Mouse (Mus musculus) neural tube, embryonic 13.5 days (tissue): Measurements from ENCODE around the gene Uchl5. TPM values are rescaled to one million over a fixed set of nuclear protein-coding genes. Genes with fewer than 3 reads are reported as not detected.

Experiments used
- ATAC-seq: fragments of 200-750 bp; cut with Nextera tagmentation; 2 replicates; pipeline ENCODE4 v1.8.0; 2017; ENCODE audit warnings: low read depth, mild to moderate bottlenecking, moderate TSS enrichment, moderate library complexity
- H3K27ac ChIP-seq: fragments of 300-500 bp; sonication (generic); replicated peaks from 2 replicates; pipeline ENCODE4 v1.5.1; 2015; ENCODE audit warnings: moderate library complexity, mild to moderate bottlenecking, inconsistent platforms
- H3K27me3 ChIP-seq: fragments of 300-500 bp; sonication (generic); 2 replicates; pipeline ENCODE4 v1.6.1; 2015; ENCODE audit warnings: mild to moderate bottlenecking, inconsistent platforms
- H3K36me3 ChIP-seq: fragments of 300-500 bp; sonication (generic); 2 replicates; pipeline ENCODE4 v1.6.1; 2015; ENCODE audit warnings: mild to moderate bottlenecking, inconsistent platforms
- H3K4me1 ChIP-seq: fragments of 300-500 bp; sonication (generic); replicated peaks from 2 replicates; pipeline ENCODE4 v1.6.1; 2015; ENCODE audit warnings: inconsistent platforms
- H3K4me2 ChIP-seq: fragments of 300-500 bp; sonication (generic); 2 replicates; pipeline ENCODE4 v1.6.1; 2015; ENCODE audit warnings: inconsistent platforms, mild to moderate bottlenecking, moderate library complexity
- H3K4me3 ChIP-seq: fragments of 300-500 bp; sonication (generic); 2 replicates; pipeline ENCODE4 v1.5.1; 2015; ENCODE audit warnings: mild to moderate bottlenecking, inconsistent platforms
- H3K9ac ChIP-seq: fragments of 300-500 bp; sonication (generic); 2 replicates; pipeline ENCODE4 v1.6.1; 2015; ENCODE audit warnings: moderate library complexity, mild to moderate bottlenecking, inconsistent platforms
- H3K9me3 ChIP-seq: fragments of 300-500 bp; sonication (generic); 2 replicates; pipeline ENCODE4 v1.6.1; 2016; ENCODE audit warnings: inconsistent platforms
- WGBS: fragments of 180-500 bp; shearing (Covaris S2); methylation state at CpG from one replicate; pipeline ENCODE4 v1.1.7; 2015; 5-methylcytosine and 5-hydroxymethylcytosine counted together
- polyA plus RNA-seq: library from polyadenylated mRNA; unstranded; fragments of >200 nt; fragmentation: Nextera tagmentation; extraction: Ambion mirVana; gene quantifications from 2 replicates; pipeline ENCODE4 v1.2.1, GENCODE M21; 2015

Gene Uchl5
- polyA plus RNA-seq, 1 experiment from 2014 or later: 68.3 TPM

GRCm38 (mm10) chr1:143820096-143820877 lies 43.2 kb downstream of the Uchl5 start:
- Histone ChIP-seq H3K4me2 (no peak overlapping the region), H3K4me3 (no peak overlapping the region), H3K36me3 (no peaks in the 10 kb centered on the region), H3K9ac (no peak overlapping the region), H3K4me1 (peaks cover 5% of the 10 kb centered on the region), H3K9me3 (no peaks in the 10 kb centered on the region), H3K27ac (0 out of 2 replicates have a peak overlapping the region, but pooled peaks have one; percentile 14), H3K27me3 (no peaks in the 10 kb centered on the region)
- peak; percentile 74; the same call in 1 of the 2 replicates for ATAC-seq
- WGBS: 46% methylated on average over 2 of the region's 2 CpGs

GRCm38 (mm10) chr1:143822677-143823076 lies 45.6 kb downstream of the Uchl5 start:
- no peaks in the 10 kb centered on the region for H3K27me3 ChIP-seq
- 94% methylated on average over 3 of the region's 3 CpGs for WGBS

GRCm38 (mm10) chr1:143830713-143831112 lies 53.6 kb downstream of the Uchl5 start:
- 80% methylated on average over 3 of the region's 3 CpGs for WGBS

More at GRCm38 (mm10) chr1:143822677-143823076, 45.6 kb downstream of the Uchl5 start:
- no peak overlapping the region for H3K4me2 ChIP-seq
- peaks cover 5% of the 10 kb centered on the region for H3K4me1 ChIP-seq
- H3K36me3 ChIP-seq: no peaks in the 10 kb centered on the region
- ATAC-seq: no peak
- H3K9me3 ChIP-seq: no peaks in the 10 kb centered on the region
- H3K27ac ChIP-seq: no peak overlapping the region
- H3K4me3 ChIP-seq: no peak overlapping the region
- no peak overlapping the region for H3K9ac ChIP-seq

GRCm38 (mm10) chr1:143836363-143837182 lies 59.5 kb downstream of the Uchl5 start:
- H3K27ac ChIP-seq: 0 out of 2 replicates have a peak overlapping the region, but pooled peaks have one; percentile 9
- H3K36me3 ChIP-seq: no peaks in the 10 kb centered on the region
- H3K9ac ChIP-seq: no peak overlapping the region
- WGBS: 22% methylated on average over 7 of the region's 7 CpGs
- ATAC-seq: peak; percentile 93
- no peak overlapping the region for H3K4me3 ChIP-seq
- H3K4me2 ChIP-seq: no peak overlapping the region
- H3K27me3 ChIP-seq: peaks cover 5% of the 10 kb centered on the region; the same call in 1 of the 2 replicates
- H3K4me1 ChIP-seq: peaks cover 14% of the 10 kb centered on the region
- no peaks in the 10 kb centered on the region for H3K9me3 ChIP-seq

More at GRCm38 (mm10) chr1:143830713-143831112, 53.6 kb downstream of the Uchl5 start:
- no peak overlapping the region for H3K4me2 ChIP-seq
- H3K4me3 ChIP-seq: no peak overlapping the region
- no peaks in the 10 kb centered on the region for H3K27me3 ChIP-seq
- H3K36me3 ChIP-seq: no peaks in the 10 kb centered on the region
- H3K27ac ChIP-seq: no peak overlapping the region
- ATAC-seq: no peak
- H3K9ac ChIP-seq: no peak overlapping the region
- H3K4me1 ChIP-seq: no peaks in the 10 kb centered on the region
- no peaks in the 10 kb centered on the region for H3K9me3 ChIP-seq

GRCm38 (mm10) chr1:143837681-143838080 lies 60.6 kb downstream of the Uchl5 start:
- Histone ChIP-seq H3K27me3 (peaks cover 5% of the 10 kb centered on the region; the same call in 1 of the 2 replicates), H3K9me3 (no peaks in the 10 kb centered on the region), H3K4me3 (no peak overlapping the region), H3K9ac (no peak overlapping the region), H3K4me1 (peaks cover 14% of the 10 kb centered on the region), H3K36me3 (no peaks in the 10 kb centered on the region), H3K4me2 (no peak overlapping the region), H3K27ac (no peak overlapping the region)
- no peak for ATAC-seq
- 92% methylated on average over 4 of the region's 4 CpGs for WGBS

- ATAC-seq: no peak
- H3K9me3 ChIP-seq: no peaks in the 10 kb centered on the region
These were observed 61.9 kb downstream of the Uchl5 start for GRCm38 (mm10) chr1:143838896-143839410.

GRCm38 (mm10) chr1:143852329-143852728 lies 75.3 kb downstream of the Uchl5 start:
- H3K4me3 ChIP-seq: no peak overlapping the region
- H3K4me1 ChIP-seq: no peaks in the 10 kb centered on the region
- no peak for ATAC-seq
- H3K4me2 ChIP-seq: no peak overlapping the region
- H3K27me3 ChIP-seq: no peaks in the 10 kb centered on the region
- H3K27ac ChIP-seq: no peak overlapping the region
- H3K9ac ChIP-seq: no peak overlapping the region
- WGBS: 68% methylated on average over 4 of the region's 4 CpGs
- no peaks in the 10 kb centered on the region for H3K36me3 ChIP-seq
- no peaks in the 10 kb centered on the region for H3K9me3 ChIP-seq

More at GRCm38 (mm10) chr1:143838896-143839410, 61.9 kb downstream of the Uchl5 start:
- Histone ChIP-seq H3K4me1 (peaks cover 14% of the 10 kb centered on the region), H3K27ac (no peak overlapping the region), H3K36me3 (no peaks in the 10 kb centered on the region), H3K27me3 (peaks cover 5% of the 10 kb centered on the region; the same call in 1 of the 2 replicates), H3K4me2 (no peak overlapping the region), H3K9ac (no peak overlapping the region), H3K4me3 (no peak overlapping the region)
- 59% methylated on average over 2 of the region's 2 CpGs for WGBS

GRCm38 (mm10) chr1:143852779-143853358 lies 75.8 kb downstream of the Uchl5 start:
- Histone ChIP-seq H3K9ac (no peak overlapping the region), H3K36me3 (no peaks in the 10 kb centered on the region), H3K27me3 (no peaks in the 10 kb centered on the region), H3K4me3 (no peak overlapping the region), H3K9me3 (no peaks in the 10 kb centered on the region), H3K4me2 (no peak overlapping the region), H3K4me1 (no peaks in the 10 kb centered on the region), H3K27ac (peak overlapping the region; percentile 43)
- 59% methylated on average over 2 of the region's 2 CpGs for WGBS
- ATAC-seq: no peak

GRCm38 (mm10) chr1:143853691-143854115 lies 76.6 kb downstream of the Uchl5 start:
- ATAC-seq: no peak
- no peaks in the 10 kb centered on the region for H3K27me3 ChIP-seq
- no peaks in the 10 kb centered on the region for H3K36me3 ChIP-seq
- H3K27ac ChIP-seq: no peak overlapping the region
- no peak overlapping the region for H3K4me2 ChIP-seq
- no peaks in the 10 kb centered on the region for H3K4me1 ChIP-seq
- H3K9ac ChIP-seq: no peak overlapping the region
- WGBS: 58% methylated on average over 8 of the region's 8 CpGs
- no peaks in the 10 kb centered on the region for H3K9me3 ChIP-seq
- H3K4me3 ChIP-seq: no peak overlapping the region

- no peaks in the 10 kb centered on the region for H3K27me3 ChIP-seq
- no peaks in the 10 kb centered on the region for H3K4me1 ChIP-seq
- WGBS: 79% methylated on average over 5 of the region's 5 CpGs
- H3K4me3 ChIP-seq: no peak overlapping the region
- no peak overlapping the region for H3K4me2 ChIP-seq
- no peak overlapping the region for H3K27ac ChIP-seq
- H3K36me3 ChIP-seq: no peaks in the 10 kb centered on the region
- no peak overlapping the region for H3K9ac ChIP-seq
- H3K9me3 ChIP-seq: no peaks in the 10 kb centered on the region
- no peak for ATAC-seq
These were observed 78.6 kb downstream of the Uchl5 start for GRCm38 (mm10) chr1:143855706-143856105.
